Mouse (Mus musculus) lung, postnatal 36 days (tissue): ENCODE data around the gene Tnfrsf9.
A peak's percentile ranks its signal among the peaks of the same experiment; 100 is the strongest.
"Not testable (repeated sequence)": the region's sequence is repeated elsewhere in the genome, so short reads cannot be mapped to it uniquely, and the experiment has no call there.

Experiments
- DNase-seq: peaks from one replicate; pipeline ENCODE4 v3.0.0; 2022; ENCODE audit warnings: mixed read lengths

Tnfrsf9 gene

DNA sequence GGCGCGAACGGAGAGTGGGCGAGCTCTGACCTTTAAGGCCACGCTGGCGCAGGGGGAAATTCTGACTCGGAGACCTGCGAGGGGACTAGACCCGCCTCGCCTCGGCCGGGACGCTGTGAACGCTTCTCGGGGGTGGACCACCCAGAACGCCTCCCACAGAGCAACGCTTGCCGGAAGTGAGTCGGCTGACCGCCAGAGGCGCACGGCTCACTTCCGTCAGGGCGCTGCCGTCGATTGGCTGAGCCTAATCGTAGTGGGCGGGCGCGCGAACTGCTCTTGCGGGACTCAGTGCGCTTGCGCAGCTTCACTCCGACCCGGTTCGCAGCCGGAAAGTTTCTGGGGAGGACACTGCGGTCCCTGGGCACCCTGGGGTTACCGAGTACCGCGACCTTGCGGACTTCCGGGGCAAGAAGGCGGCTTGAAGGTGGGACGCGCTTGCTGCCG is at the start of gene Tnfrsf9, which contains the start of gene Park7:
Gene Tnfrsf9 (plus strand): TSS at position 273 of the 444 bp plus-strand sequence.
Gene Park7 (minus strand): TSS at position 148 of the 444 bp plus-strand sequence.
- DNase-seq, result peak; percentile 97

DNA sequence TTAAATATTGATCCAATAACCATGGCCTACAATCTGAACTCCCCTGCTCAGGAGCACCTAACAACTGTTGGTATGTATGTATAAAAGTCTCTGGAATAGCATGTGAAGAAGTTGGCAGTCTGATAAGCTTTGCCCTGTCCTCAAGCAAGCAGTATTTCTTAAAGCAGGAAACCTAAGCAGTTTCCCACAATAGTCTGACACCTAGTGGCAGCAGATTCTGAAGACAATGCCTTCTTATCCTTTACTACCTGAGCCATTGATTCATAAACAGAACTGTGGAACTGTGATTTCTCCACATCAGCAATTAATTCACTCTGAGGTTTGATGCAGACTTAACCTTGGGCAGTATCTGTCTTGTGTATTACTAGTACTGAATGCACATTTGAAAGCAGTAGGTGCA is 49.0 kb upstream of the Tnfrsf9 start:
- DNase-seq, result peak; percentile 63

DNA sequence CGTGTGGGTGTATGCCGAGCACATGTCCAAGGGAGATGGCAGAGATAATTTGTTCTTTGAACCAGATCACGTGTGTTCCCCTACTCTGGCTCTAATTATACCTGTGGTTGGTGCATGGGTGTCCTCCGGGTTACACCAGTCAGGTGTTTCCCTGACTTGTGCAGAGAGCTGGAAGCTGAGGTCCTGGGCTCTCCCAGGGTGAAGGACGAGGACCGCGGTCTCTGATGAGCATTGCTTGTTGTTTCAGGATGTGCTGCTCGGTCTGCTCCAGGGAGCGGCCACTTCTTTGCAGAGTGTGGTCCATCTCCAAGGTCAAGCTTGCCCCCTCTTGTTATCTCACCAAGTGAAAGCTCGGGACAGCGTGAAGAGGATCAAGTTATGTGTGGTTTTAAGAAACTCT is 48.3 kb upstream of the Tnfrsf9 start:
- no peak for DNase-seq

DNA sequence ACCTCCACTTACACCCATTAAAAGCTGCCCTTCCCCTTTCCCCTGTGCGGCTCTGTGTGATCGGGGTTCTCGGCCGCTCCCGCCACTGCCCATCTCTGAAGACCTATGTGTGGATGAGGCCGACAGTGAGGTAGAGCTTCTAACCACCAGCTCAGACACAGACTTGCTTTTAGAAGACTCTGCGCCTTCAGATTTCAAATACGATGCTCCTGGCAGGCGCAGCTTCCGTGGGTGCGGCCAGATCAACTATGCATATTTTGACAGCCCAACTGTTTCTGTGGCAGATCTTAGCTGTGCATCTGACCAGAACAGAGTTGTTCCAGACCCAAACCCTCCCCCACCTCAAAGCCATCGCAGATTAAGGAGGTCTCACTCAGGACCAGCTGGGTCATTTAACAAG is 47.9 kb upstream of the Tnfrsf9 start:
- no peak for DNase-seq

DNA sequence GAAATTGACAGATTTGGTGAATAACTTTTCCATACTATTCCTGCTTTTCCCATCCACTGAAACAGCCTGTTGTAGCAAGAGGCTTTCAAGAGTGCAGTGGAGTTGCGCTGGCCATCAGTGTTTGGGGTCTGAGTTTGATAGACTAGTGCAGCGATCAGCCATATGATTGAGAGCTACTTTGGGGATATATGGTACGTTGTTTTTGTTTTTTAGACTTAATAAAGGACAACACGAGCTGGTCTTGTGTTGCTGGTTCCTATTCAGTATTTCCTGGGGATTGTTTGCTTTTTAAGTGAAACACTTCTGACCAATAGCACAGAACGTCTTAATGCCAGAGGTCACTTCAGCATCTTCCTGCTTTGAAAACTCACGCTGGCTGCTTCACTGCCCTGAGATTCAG is 46.2 kb upstream of the Tnfrsf9 start:
- DNase-seq, result no peak

DNA sequence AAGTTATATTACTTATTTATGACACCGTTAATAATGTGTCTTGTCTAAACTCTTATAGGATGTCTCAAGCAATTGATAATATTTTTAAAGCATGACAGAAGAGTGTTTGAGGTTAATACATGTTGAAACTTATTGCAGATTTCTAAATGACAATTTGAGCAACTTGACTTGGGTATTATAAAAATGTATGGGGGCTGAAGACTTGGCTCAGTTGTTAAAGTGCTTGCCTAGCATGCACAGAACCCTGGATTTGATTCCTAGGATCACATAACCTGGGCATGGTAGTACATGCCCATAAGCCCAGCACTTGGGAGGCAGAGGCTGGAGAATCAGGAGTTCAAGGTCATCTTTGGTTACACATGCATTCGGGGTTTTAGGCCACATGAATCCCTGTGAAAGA is 45.5 kb upstream of the Tnfrsf9 start:
- DNase-seq, result no peak

DNA sequence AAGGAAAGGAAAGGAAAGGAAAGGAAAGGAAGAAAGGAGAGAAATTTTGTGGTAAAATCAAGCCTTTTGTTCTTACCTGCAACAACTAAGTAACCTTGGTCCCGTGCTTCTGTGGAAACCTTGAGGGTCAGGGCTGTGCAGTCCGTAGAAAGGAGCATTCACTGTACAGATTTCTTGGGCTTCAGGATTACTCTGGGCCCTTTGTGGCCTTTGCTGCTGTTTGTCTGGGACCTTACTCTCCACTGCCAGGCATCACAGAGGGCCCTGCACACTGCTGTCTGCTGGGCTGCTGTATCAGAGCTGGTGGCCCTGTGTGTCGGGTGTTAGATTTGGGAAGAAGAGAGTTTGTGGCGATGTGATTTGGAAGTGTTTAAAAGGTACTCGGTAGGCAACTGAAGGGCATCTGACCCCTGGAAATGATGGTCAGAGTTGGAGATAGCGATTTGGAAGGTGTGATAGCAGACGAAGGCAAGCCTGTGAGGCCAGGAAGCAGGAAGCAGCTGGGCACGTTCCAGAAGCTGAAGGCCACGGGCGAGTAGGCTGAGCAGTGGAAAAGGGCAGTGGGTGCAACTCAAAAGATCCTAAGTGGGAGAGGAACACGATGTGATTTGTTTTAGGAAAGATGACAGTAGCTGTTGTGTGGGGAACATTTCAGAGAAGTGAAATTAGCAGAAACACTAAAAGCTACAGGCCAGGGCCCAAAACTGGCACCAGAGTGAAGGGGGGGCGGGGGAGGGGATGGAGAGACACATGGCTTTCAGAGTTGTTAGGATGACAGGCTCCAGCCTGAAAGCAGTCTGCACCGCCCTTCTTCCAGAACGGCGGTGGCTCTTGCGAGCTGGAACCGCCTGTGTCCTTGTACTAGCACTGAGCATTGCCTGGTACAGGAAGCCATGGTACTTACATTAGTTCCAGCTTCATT is 44.8 kb upstream of the Tnfrsf9 start:
- peak; percentile 62 for DNase-seq

DNA sequence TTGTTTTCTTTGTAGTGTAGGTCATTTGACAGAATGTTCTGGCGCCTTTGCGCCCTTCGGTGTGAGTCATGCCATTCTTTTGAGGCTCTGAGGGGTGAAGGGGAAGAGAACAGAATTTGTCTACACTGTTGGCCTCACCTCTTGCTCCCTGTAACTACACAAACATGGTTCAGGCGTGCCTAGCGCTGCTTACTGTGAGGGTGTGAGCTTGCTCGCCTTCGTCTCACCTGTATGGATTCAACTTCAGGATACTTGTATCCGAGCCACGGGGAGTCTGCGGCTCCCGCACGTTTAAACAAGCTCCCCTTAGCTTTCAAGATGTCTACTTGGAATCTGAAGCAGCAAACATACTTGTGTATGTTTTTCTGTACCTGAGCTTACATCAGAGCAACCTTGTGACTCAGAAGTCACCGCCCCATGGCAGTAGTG is 43.4 kb upstream of the Tnfrsf9 start:
- peak; percentile 80 for DNase-seq

DNA sequence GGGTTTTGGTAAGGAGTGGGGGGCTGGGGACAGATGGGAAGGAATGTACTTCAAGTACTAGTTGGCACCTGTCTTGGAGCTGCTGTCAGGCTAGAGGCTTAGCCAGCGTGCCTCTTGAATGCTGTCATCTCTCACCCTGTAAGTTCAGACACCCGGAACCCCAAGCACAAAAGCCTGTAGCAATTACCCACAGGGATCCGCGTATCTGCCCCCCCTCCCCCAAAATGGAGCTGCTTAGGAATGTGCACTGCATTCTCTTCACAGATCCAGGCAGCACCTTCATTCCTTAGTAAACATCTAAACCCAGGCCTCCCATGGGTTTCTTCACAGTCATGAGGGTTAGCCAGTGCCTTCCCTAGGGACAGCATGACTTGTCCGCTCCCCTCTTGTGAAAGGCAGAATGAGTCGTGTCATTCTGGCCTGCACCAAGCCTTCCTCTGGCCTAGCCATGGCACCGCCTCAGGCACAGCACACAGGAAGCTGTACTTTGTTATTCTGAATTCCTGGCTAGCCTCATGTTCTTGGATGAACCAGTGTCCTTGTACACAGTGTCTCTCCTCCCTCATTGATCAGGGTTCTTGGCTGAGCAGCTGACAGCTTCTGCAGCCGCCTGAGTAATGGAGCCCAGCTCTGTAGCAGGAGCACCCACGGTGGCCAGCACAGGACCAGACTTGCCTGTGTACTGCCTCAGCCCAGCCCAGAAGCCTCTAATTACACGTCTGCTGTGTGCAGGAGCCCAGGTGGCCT is 42.8 kb upstream of the Tnfrsf9 start:
- DNase-seq, result peak; percentile 84

DNA sequence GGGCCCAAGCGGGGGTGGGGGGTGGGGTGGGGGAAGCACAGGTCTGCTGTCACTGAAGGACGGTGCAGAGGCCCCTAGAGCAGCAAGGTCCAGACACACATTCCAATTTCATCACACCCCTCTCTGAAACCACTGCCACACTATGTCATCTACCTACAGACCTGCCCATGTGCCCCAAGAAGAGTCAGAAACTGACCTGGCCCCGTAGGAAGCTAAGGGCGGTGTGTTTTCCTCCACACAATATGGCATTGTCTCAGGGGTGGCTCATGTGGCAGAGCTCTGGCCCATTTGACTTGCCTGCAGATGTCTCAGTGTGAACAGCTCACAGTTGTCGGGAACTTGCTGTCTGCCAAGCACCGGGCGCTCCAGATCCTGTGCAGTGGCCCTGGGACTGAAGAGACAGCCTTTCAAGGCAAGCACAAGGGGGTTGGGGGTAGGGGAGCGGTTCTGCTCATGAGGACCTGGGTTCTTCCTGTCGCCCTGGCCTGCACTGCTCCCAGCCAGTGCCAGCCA is 42.2 kb upstream of the Tnfrsf9 start:
- peak; percentile 57 for DNase-seq

DNA sequence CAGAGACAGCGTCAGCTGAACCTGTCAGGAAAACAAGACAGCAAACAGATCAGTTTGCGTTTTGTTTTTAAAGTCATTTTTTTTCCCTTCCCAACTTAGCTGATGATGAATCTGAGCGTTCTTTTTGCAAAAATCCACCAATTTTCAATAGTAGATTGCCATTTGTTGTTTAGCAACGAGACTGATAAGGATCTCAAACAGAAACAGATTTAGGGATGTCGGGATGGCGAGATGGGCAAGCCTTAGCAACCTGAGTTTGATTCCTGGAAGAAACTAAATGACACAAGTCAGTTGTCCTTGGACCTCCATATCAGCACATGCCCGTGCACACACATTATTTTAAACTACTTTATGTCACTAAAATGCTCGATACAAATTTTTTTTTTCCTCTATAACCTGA is 41.7 kb upstream of the Tnfrsf9 start:
- DNase-seq, result no peak

DNA sequence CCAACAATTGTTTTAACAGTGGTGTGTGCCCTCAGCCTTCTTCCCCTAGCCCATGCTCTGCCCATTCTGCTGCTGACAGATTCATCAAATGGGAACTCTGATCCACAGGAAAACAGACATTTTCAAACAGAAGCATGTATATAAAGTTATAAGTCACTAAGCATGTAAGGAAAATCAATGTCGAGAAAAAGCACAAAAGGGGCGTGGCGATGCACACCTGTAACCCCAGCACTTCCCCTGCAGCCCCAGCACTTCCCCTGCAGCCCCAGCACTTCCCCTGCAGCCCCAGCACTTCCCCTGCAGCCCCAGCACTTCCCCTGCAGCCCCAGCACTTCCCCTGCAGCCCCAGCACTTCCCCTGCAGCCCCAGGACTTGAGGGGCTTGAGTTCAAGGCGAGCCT is 39.9 kb upstream of the Tnfrsf9 start:
- not testable (repeated sequence) for DNase-seq

DNA sequence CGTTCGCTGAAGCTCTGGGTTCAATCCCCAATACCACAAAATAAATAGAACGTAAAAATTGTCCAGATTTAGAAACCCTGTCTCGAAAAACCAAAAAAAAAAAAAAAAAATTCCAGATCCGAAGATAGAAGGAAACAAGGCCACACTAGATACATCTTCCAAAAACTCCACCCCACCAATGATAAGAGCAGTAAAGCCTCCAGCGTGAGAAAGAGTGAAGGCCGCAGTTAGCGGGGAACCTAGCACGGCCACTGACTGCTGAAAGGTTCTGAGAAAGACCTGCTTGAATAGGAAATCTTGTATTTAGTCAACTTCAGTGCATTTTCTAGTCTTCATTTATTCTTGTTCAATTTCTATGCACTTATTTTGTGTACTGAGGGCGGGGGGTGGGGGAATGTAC is 39.0 kb upstream of the Tnfrsf9 start:
- DNase-seq, result no peak

DNA sequence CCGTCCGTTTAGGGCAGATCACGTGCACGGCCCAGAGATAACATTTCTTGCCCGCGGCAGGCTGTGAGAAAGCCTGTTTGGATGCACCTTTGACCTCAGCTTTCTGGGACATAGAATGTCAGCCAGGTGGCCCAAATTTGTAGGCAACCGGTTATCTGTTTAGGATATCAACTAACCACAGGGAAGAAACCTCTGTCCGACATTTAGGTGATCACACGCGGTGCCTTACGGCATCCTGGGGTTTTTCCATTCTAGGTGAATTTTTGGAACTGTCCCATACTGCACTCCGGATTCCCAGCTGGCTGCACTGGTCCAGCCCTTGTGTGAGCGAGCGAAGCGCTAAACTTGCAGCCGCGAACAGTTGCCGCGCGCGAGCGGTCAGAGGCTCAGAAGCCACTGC is 34.7 kb upstream of the Tnfrsf9 start:
- DNase-seq, result no peak

DNA sequence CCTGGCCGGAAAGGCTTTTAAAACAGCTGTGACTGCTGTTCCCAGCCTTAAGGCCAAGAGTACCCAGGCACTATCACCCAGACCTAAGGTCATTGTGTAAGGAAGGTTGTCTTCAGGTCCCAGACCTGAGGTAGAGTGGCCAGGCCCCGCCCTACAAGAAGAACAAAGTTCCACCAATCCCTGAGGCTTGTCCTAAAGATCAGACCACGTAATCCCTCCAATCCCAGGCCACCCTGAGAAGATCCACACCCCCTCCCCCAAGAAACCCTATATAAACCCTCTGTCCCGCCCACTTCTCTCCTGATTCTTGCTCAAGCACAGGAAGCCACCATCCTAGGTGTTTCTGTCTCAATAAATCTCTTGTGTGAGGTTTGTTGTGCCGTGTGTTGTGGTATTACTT is 34.0 kb upstream of the Tnfrsf9 start:
- no peak for DNase-seq

DNA sequence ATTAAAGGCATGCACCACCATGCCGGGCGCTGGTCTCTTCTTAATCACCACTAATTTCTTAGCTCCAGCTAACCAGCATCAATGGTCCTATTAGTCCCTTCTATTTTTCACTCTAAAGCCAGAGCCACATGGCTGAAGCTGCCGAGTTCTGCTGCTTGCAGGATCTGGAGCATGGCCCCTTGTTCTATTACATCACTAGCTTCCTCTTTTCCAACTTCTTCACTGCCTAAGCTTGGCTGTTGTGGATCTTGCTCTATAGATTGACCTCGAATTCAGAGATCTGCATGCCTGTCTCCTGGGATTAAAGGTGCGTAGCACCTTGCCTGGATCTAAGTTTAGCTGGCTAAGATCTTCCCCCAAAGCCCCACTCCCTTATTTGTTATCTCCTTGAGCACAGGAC is 31.7 kb upstream of the Tnfrsf9 start:
- DNase-seq, result no peak

DNA sequence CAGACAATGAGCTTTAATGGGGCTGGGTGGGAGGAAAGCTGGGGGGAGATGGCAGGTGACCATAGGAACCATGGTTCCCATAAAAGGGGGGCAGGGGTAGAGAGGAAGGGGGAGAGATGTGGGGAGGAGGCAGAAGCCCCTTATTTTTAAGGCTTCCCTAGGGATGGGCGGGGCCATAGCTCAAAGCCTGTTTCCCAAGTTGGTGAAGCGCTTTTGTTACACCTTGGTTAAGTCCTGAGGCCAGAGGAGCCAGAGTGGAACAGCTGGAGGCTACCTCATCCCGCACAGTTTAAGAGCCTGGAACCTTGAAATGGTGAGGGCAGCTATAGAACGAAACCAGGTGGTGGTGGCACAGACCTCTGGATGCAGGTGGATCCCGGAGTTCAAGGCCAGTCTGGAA is 26.5 kb upstream of the Tnfrsf9 start:
- DNase-seq, result no peak

DNA sequence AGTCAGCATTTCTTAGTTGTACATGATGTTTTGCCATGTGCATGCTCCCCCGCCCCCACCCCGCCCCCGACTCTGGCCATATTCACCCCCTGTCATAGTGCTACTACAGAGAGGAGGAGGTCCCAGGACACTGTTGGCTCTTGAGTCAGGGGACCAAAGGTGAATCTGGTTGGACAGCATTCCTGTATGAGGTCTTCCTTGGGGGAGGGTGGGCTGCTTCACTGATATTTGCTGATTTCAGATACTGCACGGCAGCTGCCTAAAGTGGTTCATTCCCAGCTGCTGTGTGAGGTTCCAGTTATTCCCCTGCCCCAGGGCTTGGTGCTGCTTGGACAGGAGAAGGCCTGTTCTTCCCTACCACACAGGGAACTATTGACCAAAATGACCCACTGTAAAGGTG is 25.9 kb upstream of the Tnfrsf9 start:
- DNase-seq, result no peak

DNA sequence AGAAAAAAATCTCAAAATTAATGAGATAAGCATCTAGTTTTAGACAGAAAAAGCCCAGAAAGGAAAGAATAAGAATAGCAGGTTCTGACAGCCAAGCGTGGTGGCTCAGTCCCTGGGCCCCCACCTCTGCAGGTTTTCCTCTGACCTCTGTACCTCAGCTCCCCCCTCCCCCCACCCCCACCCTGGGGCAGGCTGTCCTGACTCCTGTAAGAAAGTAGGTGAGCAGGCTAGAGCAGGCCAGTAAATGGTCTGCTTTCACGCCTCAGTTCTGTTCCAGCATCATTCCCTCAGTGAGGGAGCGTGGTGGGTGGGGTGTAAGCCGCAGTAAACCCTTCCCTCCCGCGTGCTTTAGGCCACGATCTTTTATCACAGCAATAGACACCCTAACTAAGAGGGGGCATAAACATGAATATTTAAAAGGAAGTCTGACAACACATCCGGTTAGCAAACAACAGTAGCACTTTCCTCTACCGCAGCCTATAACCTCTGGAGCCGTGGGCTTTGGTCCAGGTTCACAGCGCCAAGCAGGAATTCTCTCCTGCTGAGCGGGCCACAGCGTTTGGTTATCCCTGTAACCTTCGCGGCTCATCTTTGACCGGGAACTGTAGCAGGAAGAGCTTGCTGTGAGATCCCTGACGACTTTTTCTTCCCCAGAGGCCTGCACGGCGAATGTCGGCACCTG is 24.9 kb upstream of the Tnfrsf9 start:
- no peak for DNase-seq

DNA sequence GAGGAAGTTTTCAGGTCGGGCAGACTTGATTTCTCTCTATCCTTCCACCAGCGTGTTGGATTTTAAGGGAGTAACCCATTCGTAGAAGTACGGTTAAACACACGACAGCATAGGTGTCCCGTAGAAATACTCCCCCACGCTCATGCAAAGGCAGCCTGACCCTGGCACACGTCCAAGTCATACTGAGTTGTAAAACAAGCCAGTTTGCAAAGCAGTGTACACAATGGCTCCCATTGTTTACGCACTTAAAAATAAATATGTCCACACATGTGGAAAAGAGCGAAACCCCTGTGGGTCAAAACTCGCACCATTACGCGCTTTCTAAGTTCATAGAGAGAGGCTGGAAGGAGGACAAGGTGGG is 24.4 kb upstream of the Tnfrsf9 start:
- DNase-seq, result peak; percentile 59

DNA sequence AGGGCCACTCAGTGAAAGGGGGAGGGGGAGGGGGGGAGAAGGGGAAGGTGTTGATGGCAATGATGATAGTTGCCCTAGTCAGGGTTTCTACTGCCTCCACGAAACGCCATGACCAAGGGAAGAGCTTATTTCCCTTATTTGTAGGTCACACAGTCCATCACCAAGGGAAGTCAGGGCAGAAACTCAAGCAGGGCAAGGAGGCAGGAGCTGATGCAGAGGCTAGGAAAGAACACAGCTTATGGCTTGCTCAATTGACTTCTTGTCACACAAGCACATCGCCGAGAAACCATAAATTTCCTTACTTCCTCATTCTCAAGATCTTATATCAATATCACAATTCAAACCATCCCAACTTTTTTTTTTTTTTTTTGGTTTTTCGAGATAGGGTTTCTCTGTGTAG is 23.1 kb upstream of the Tnfrsf9 start:
- no peak for DNase-seq

DNA sequence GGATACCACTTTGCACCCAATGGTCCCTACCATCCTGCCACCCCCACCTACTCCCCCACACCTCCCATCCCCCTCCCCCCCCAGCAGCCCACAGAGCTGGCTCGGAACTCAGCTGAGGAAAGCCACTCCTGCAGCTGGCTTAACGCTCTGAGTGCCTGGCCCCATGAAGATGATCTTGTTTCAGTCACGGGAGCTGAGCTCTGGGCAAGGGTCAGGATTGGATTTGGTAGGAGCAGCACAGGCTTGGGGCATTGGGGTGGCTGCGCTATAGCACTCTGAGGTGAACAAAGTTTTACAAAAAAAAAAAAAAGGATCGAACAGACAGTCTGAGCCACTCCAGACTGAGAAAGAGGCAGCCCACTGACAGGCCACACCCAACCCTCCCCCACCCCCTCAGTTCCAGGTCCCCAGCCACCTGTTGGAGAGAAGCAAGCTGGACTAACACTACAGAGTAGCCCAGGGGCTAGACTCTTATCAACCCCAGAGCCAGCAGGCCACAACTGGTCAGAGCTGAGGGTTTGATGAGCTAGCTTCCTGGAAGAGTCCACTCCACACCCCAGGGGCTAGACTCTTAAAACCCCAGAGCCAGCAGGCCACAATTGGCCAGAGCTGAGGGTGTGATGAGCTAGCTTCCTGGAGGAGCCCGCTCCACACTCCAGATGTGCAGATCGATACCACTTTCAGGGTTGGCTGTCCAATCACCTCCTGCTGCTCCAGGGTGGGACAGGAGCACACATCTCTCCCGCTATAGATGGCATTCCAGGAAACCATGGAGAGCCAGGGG is 19.5 kb upstream of the Tnfrsf9 start:
- DNase-seq, result no peak
